Mouse (Mus musculus): ENCODE measurements around the gene Cfap77.

Cfap77 gene

GRCm38 (mm10) chr2:28943666-28944516 is 111.0 kb downstream of the Cfap77 start:
- peak; percentile 78 for DNase-seq (ENCODE audit: low spot score)

DNA sequence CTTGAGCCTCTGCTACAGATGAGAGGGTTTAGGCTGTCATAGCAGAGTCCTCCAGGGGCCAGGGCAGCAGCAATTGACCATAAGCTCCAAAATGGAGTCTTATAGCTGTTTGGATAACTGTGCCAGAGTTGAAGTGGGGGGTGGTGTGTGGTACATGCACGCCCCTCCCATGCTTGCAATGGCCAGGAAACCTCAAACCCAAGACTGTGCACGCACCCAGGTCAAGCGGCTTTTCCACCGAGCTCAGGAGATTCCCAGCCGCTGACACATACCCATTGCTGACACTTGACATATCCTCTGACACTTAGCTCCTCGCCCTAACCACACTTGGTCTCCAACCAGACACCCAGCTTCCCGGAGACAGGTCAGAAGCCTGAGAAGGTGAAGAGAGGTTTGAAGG is 115.9 kb downstream of the Cfap77 start:
- no peak for DNase-seq (ENCODE audit: low spot score)

DNA sequence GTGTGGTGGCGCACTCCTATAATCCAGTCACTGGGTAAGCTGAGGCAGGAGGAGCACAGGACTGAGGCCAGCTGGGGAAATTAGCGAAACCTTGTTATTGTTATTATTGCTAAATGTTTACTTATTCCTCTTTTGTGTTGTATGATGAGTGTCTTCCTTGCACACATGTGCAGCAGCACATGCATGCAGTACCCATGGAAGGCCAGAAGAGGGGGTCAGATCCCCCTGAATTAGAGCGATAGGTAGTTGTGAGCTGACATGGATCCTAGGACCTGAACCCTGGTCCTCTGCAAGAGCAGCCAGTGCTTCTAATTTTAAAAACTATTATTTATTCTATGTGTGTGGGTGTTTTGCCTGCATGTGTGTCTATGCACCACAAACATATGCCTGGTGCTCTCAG is 124.3 kb downstream of the Cfap77 start:
- no peak for DNase-seq (ENCODE audit: low spot score)

DNA sequence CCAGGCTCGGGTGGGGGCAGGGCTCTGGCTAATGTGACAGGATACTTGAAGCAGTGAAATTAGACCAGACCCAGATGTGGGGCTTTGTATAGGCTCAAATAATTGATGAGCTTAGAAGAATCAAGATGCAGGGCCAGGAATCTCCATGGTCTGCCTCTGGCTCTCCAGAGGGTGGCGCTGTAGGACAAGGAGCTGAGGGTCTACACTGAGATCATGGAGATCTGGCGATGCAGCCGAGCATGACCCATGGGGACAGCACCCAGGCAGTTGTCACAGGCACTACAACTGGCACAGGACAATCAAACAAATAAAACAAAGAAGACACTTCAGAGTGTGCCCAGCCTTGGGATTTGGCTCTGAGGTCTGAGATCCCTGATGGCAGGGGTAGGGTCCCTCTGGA is 131.0 kb downstream of the Cfap77 start:
- peak; percentile 92 for DNase-seq (ENCODE audit: low spot score)

GRCm38 (mm10) chr2:28919001-28919400 is 135.9 kb downstream of the Cfap77 start:
- no peak for DNase-seq (ENCODE audit: low spot score)

- DNase-seq (ENCODE audit: low spot score) = peak; percentile 45
These were observed 137.1 kb downstream of the Cfap77 start for GRCm38 (mm10) chr2:28917518-28918361.

GRCm38 (mm10) chr2:28917156-28917517 is 137.7 kb downstream of the Cfap77 start:
- peak; percentile 42 for DNase-seq (ENCODE audit: low spot score)

DNA sequence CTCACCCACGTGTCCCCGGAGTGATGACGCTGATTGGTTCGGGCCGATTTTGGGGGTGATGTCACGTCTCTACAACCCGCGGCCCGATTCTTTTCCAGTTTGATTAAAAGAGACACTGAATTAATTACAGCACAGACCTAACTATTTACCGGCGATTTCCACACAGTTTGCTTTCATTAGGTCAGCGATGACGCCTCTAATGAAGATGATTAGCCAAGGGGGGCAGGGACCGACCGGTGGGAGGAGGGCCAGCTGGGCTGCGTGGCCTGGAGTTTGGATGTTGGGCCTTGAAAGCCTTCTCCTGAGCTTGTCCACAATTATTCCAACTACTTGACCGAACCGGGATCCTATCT is 138.4 kb downstream of the Cfap77 start, which contains the start of gene Barhl1:
Barhl1 (minus strand) TSS at position 156 of the 353 bp plus-strand sequence.
- no peak for DNase-seq (ENCODE audit: low spot score)

GRCm38 (mm10) chr2:28915768-28916512 is 138.9 kb downstream of the Cfap77 start:
- DNase-seq (ENCODE audit: low spot score) = peak; percentile 53

- DNase-seq (ENCODE audit: low spot score) = peak; percentile 19
These were observed 139.6 kb downstream of the Cfap77 start for GRCm38 (mm10) chr2:28915104-28915738.

- no peak for DNase-seq (ENCODE audit: low spot score)
These were observed 140.7 kb downstream of the Cfap77 start for GRCm38 (mm10) chr2:28914121-28914520.

- peak; percentile 28 for DNase-seq (ENCODE audit: low spot score)
These were observed 141.9 kb downstream of the Cfap77 start for GRCm38 (mm10) chr2:28912961-28913360.

DNA sequence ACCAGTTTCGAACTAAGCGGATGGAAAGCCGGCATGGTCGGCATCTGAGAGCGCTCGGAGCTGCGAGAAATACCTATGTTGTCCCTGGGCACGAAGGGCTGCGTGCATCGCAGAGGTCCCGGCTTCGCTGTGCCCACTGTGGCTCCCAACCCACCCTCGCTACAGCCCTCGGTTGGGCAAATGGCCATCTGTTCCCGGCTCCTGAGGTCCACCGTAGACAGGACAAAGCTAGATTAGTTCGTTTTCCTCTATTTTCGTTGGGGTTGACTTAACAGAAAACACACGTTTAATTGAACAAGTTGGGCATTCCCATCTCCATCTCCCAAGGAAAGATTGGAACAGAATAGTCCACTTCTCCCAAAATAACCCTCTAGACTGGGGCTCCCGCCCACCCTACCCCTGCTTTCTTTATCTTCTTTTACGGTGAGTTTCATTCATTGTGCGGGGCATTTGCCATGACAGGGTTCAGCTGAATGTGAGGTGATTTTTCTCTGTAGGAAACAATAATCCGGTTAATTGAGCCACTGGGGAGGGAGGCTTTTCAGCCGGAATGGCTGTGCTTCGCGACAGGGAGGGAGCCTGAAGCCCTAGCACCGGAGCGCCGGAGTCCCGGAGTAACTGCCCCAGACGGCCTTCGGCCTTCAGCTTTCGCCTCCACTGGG is 142.7 kb downstream of the Cfap77 start:
- peak; percentile 44 for DNase-seq (ENCODE audit: low spot score)

- DNase-seq (ENCODE audit: low spot score) = peak; percentile 27
These were observed 143.4 kb downstream of the Cfap77 start for GRCm38 (mm10) chr2:28911331-28912038.

- peak; percentile 33 for DNase-seq (ENCODE audit: low spot score)
These were observed 144.0 kb downstream of the Cfap77 start for GRCm38 (mm10) chr2:28910877-28911276.

DNA sequence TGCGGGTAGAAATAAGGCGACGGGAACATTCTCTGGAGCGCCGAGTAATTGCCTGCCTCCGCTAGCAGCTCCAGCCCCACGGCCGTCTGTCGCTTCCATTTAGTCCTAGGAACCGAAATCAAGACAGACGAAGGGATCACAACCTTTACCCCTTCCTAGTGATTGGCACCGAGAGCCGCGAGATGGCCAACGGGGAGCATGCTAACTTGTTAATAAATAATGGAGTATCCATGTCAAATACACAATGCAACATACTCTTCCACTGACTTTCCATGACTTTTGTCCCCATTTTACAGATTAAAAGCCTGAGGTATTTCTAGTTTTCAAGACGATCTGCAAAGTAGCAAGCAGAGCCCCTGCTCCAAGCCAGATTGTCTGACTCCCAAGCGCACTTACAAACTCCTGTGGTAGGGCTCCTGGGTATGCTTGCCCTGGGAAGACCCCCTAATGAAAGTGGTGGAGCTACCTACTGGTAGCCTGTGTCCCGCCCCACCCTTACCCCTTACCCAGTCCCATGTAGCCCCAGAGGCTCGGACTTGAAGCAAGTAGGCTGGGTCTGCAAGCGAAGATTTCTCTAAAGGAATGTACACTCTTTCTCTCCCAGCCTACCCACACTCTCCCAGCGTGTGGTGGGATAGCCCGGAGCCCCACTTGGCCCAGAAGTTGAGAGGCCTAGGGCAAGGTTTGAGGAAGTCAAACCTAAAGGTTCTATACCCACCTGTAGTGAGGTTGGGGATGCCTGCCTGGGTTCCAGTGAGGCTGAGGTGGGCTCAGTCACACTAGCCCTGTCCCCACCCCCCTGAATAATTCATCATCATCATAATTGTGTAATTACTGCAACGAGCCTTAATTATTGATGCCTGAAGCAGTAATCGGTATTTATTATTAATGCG is 144.8 kb downstream of the Cfap77 start:
- peak; percentile 29 for DNase-seq (ENCODE audit: low spot score)

GRCm38 (mm10) chr2:28909186-28909817 is 145.6 kb downstream of the Cfap77 start:
- no peak for DNase-seq (ENCODE audit: low spot score)

GRCm38 (mm10) chr2:28908389-28909153 is 146.3 kb downstream of the Cfap77 start:
- peak; percentile 71 for DNase-seq (ENCODE audit: low spot score)

Data from retina, embryonic 14.5 days (tissue).